Mouse (Mus musculus): ENCODE data around the gene Mlxip. TPM values are rescaled to one million over a fixed set of nuclear protein-coding genes. Genes with fewer than 3 reads are reported as not detected.

The Mlxip gene
- polyA plus RNA-seq, 1 experiment from 2014 or later, result 20.6 TPM

DNA sequence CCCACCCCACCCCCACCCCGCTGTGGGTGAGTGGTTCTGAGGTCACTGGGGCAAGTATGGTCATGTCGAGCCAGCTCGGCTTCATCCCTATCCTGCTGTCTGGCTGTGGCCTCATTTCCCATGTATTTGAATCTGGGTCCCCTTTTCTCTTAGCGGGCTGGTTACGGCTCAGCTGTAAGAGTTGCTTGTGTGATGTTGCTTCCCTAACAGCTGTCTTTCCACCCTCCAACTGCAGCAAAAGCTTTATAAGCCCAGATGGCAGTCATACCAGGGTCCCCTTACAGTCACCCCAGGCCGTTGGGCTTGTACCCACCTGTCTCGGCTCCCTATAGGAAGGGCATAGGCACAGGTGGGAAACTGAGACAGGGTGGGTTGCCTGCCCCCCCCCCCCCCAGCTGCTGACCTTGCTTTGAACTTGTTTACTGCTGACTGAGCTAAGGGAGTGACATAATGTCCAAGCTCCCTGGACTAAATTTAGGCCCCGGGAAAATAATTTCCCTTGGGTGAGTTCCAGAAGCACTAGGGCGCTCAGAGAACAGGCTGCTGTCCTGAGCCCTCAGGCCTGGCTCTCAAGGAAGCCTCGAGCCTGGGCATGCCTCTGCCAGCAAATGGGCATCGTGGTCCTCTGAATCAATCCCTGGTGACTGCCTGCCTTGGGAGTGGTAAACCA lies 30.2 kb upstream of the Mlxip start:
- Histone ChIP-seq H3K9ac (no peak overlapping the region), H3K27me3 (no peaks in the 10 kb centered on the region), H3K4me1 (peaks cover 7% of the 10 kb centered on the region), H3K36me3 (peaks cover 48% of the 10 kb centered on the region), H3K27ac (peak overlapping the region; percentile 41), H3K4me3 (no peak overlapping the region), H3K4me2 (no peak overlapping the region), H3K9me3 (no peaks in the 10 kb centered on the region)
- WGBS, result 65% methylated on average over 11 of the region's 11 CpGs
- ATAC-seq (ENCODE audit: borderline replicate concordance, extremely low read depth, low FRiP score, low TSS enrichment), result peak; percentile 55; the same call in 1 of the 2 replicates

DNA sequence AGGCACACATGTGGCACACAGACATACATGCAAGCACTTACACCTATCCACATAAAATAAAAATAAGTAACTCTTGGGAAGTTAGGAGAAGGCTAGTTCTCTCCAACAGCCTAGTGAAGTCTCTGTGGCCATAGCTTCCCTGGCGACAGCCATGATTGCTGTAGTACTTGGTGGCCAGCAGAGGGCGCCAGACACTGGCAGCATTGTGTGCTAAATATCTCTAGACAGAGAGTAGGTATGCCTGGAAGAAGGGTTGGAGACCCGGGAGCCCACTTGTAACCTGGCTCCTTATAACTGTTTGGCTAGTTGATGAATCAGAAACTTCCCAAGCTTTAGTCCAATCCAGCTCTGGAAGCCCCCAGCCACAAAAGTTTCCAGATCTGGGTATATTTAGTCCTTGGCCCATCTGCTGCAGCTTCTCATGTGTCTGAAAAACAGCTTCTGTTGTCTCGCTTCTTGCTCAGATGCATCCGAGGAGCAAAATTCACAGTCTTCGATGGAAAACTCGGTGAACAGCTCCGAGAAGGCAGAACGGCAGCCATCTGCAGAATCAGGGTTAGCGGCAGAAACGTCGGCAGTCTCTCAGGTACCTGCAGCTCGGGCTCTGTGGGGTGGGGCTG lies 25.6 kb upstream of the Mlxip start:
- no peak for ATAC-seq (ENCODE audit: borderline replicate concordance, extremely low read depth, low FRiP score, low TSS enrichment)
- Histone ChIP-seq H3K4me3 (no peak overlapping the region), H3K27me3 (no peaks in the 10 kb centered on the region), H3K9ac (no peak overlapping the region), H3K27ac (no peak overlapping the region), H3K9me3 (no peaks in the 10 kb centered on the region), H3K4me2 (no peak overlapping the region), H3K36me3 (peaks cover 59% of the 10 kb centered on the region), H3K4me1 (peaks cover 7% of the 10 kb centered on the region)
- WGBS, result 74% methylated on average over 13 of the region's 13 CpGs

DNA sequence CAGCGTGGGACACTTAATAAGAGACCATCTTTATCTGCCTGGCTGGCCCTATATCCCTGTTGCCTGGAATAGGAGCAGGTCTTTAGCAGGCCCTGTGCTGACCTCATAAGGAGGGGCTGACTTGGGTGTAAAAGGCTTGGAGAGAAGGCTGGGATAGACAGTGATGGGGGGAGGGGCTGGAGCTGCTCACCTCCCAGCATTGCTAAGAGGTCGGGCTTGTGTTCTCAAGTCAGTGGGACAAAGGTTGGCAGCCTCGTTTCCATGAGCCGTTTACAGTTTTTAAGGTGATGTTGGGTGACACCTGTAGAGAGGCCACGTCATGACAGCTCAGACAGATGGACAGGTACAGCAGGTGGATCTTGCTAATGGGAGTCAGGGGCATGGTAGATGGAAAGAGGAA lies 24.5 kb upstream of the Mlxip start:
- Histone ChIP-seq H3K9ac (no peak overlapping the region), H3K36me3 (peaks cover 63% of the 10 kb centered on the region), H3K4me3 (no peak overlapping the region), H3K27me3 (no peaks in the 10 kb centered on the region), H3K9me3 (no peaks in the 10 kb centered on the region), H3K27ac (no peak overlapping the region), H3K4me2 (no peak overlapping the region), H3K4me1 (no peaks in the 10 kb centered on the region)
- ATAC-seq (ENCODE audit: borderline replicate concordance, extremely low read depth, low FRiP score, low TSS enrichment), result no peak
- 83% methylated on average over 5 of the region's 5 CpGs for WGBS

DNA sequence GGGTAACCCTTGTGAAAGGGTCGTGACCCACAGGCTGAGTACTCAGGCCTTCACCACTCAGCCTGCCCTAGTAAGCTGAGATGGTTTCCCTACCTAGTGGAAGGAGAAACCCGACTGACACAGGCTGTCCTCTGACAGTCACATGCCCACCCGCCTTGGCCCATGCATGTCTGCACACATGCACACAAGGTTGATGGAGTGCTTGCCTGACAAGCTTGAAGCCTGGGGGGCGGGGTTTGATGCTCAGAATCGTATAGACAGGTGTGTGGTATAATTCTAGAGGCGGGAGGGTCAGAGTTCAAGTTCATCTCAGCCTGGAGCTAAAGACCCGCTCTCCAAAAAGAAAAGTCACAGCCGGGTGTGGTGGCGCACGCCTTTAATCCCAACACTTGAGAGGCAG lies 19.3 kb upstream of the Mlxip start:
- Histone ChIP-seq H3K4me1 (peaks cover 9% of the 10 kb centered on the region), H3K4me2 (no peak overlapping the region), H3K27ac (no peak overlapping the region), H3K4me3 (no peak overlapping the region), H3K36me3 (peaks cover 42% of the 10 kb centered on the region), H3K27me3 (no peaks in the 10 kb centered on the region), H3K9me3 (no peaks in the 10 kb centered on the region), H3K9ac (no peak overlapping the region)
- no peak for ATAC-seq (ENCODE audit: borderline replicate concordance, extremely low read depth, low FRiP score, low TSS enrichment)
- WGBS, result 87% methylated on average over 10 of the region's 10 CpGs

DNA sequence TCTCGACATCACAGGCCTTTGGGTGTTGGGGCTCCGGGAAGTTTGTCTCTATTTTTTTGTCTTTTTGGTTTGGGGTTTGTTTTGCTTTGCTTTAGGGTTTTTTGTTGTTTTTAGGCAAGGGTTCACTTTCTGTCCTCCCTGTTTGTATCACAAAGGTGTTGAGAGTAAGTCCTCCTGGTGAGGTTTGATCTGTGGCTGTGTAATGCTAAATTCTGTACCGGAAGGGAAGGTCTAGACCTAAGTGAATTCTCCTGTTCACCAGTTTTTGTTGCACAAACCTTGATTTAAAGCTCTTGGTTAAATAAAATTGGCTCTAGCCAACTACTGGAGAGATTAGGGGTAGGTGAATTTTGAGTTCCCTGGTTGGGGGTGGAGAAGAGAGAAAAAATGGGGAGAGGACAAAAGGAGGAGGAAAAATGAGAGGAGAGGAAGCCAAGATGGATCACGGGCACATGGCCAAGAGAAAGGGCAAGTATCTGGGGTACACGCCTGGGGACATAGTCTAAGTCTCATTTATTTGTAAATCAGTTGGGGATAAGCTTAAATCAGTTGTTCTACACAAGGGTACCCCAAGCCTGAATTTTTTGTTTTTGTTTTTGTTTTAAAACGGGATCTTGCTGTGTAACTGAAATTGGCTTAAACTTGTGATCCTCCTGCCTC lies 18.7 kb upstream of the Mlxip start:
- no peak for ATAC-seq (ENCODE audit: borderline replicate concordance, extremely low read depth, low FRiP score, low TSS enrichment)
- Histone ChIP-seq H3K4me3 (no peak overlapping the region), H3K9ac (no peak overlapping the region), H3K9me3 (no peaks in the 10 kb centered on the region), H3K4me2 (no peak overlapping the region), H3K36me3 (peaks cover 35% of the 10 kb centered on the region), H3K4me1 (peaks cover 9% of the 10 kb centered on the region), H3K27me3 (no peaks in the 10 kb centered on the region), H3K27ac (peak overlapping the region; percentile 11; the same call in 1 of the 2 replicates)
- 82% methylated on average over 6 of the region's 6 CpGs for WGBS

DNA sequence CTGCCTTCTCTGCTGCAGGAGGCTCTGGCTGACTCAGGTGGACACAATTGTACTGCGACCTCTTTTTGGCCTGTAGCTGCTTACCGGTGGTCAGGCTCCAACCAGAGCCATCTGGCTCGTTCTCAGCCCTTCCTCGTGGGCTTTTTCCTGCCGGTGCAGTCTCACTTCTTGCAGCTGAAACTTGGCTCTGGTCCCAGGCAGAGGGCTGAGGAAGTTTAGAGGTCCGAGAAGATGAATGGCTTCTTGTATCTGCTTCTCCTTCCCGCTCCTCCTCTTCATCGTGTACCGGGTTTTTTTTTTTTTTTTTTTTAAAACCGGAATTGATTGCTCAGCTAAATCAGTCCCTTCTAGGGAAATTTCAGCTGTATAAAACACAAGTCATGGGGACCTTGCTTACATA lies 18.0 kb upstream of the Mlxip start:
- no peak overlapping the region for H3K4me3 ChIP-seq
- 17% methylated on average over 10 of the region's 10 CpGs for WGBS
- H3K36me3 ChIP-seq, result peaks cover 29% of the 10 kb centered on the region
- no peak overlapping the region for H3K9ac ChIP-seq
- ATAC-seq (ENCODE audit: borderline replicate concordance, extremely low read depth, low FRiP score, low TSS enrichment), result peak; percentile 62; the same call in 1 of the 2 replicates
- no peaks in the 10 kb centered on the region for H3K9me3 ChIP-seq
- H3K27me3 ChIP-seq, result 0 out of 2 replicates have a peak, but pooled peaks cover 5% of the 10 kb centered on the region
- peak overlapping the region; percentile 63 for H3K27ac ChIP-seq
- peak overlapping the region; percentile 13; the same call in 1 of the 2 replicates for H3K4me2 ChIP-seq
- H3K4me1 ChIP-seq, result peaks cover 9% of the 10 kb centered on the region

DNA sequence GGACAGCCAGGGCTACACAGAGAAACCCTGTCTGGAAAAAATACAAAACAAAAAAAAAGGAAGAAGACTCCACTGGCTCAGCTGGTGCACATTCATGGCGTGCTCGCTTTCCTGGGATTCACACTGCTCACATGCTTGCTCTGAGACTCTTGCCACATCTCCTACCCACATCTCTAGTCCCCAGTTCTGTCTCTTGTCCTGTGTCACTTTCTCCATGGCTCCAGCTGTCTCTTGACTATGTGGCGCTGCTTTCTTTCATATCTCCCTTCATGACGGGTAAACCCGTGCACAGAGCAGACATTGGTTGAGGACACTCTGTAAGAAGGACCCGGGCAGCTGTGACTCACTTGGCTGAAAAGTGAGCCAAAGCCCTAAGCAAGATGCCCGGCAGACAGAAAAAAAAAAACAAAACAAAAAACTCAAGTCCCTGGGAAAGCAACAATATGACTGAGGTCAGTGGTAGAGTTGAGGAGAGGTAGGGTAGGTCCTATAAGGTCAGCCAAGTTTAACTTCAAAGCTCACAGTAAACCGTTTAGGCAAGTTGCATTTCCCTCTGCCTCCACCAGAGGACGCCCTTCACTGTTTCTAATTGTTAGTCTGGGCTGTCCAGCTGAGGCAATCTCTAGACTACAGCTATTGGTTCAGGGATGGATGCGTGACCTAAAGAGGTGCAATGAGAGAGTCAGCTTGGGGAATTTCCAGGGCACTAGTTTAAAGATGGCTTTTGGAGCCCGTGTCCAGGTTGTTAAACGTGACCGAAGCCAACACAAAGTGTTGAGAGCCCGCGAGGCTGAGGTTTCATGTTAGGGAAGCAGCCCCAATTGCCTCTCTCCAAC lies 17.3 kb upstream of the Mlxip start:
- Histone ChIP-seq H3K9ac (no peak overlapping the region), H3K4me1 (peaks cover 16% of the 10 kb centered on the region), H3K36me3 (peaks cover 21% of the 10 kb centered on the region), H3K27me3 (peaks cover 8% of the 10 kb centered on the region; the same call in 1 of the 2 replicates), H3K9me3 (no peaks in the 10 kb centered on the region), H3K27ac (peak overlapping the region; percentile 63), H3K4me3 (no peak overlapping the region), H3K4me2 (peak overlapping the region; percentile 13; the same call in 1 of the 2 replicates)
- WGBS, result 50% methylated on average over 15 of the region's 15 CpGs
- ATAC-seq (ENCODE audit: borderline replicate concordance, extremely low read depth, low FRiP score, low TSS enrichment), result peak; percentile 67

DNA sequence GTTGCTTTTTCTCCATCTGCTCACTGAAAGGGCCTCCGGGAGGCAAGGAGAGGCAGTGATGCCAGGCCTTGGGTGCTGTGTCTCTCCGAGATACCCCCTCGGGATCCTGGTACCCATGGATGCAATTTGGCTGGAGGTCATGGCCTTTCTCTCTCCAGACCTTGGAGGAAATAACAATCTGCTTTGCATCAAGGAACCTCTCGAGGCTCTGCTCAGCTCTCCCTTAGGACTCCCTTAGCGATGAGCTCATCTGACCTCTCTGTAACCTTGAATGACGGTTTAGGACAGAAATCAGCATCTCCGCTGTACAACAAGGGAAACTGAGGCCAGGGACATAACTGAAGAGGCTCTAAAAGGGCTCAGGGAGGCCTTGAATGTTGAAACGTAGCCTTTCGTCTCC lies 15.9 kb upstream of the Mlxip start:
- no peak for ATAC-seq (ENCODE audit: borderline replicate concordance, extremely low read depth, low FRiP score, low TSS enrichment)
- Histone ChIP-seq H3K9me3 (no peaks in the 10 kb centered on the region), H3K9ac (no peak overlapping the region), H3K4me2 (no peak overlapping the region), H3K4me1 (peaks cover 16% of the 10 kb centered on the region), H3K36me3 (peaks cover 8% of the 10 kb centered on the region), H3K27me3 (peaks cover 13% of the 10 kb centered on the region; the same call in 1 of the 2 replicates), H3K4me3 (no peak overlapping the region), H3K27ac (no peak overlapping the region)
- WGBS, result 73% methylated on average over 9 of the region's 9 CpGs

DNA sequence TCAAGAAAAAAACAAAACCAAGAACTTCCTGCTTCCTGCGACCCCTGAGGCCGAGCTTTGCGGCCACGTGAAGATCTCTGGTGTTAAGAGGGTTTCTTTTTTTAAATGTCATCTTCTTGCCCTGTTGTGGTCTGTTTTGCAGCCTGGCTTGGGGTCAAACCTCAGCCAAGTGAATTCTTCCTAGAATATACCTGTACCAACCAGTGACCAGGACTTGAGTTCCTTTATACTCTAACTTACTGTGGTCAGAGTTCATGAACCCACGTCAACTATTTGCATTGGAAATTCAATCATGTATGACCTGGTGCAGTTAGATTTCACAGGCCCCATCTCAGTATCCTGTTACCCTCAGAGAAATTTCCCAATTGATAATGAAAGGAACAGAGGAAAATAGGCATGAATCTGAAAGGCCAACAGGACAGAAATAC lies 15.1 kb upstream of the Mlxip start:
- Histone ChIP-seq H3K27me3 (peaks cover 13% of the 10 kb centered on the region; the same call in 1 of the 2 replicates), H3K4me2 (no peak overlapping the region)
- 66% methylated on average over 5 of the region's 5 CpGs for WGBS

DNA sequence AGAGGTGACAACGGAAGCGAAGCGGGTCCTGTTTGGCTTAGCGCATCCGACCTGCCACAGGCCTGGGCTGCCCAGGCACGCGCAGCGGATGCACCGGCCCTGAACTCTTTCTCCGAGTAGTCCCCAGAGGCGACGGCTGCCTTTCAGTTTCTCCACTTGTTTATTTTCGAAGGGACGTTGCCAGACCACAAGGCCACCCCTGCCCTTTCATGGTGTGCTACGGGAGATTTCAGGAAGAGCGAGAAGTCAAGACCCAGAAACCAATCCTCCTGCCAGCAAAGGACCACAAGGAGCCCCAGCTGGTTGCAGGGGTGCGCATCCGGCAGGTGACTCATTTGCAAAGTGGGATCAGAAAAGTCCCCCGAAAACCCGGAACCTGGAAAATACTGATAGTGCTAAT lies 12.6 kb upstream of the Mlxip start:
- Histone ChIP-seq H3K27ac (no peak overlapping the region), H3K9me3 (no peaks in the 10 kb centered on the region), H3K4me2 (peak overlapping the region; percentile 28), H3K27me3 (peaks cover 13% of the 10 kb centered on the region; the same call in 1 of the 2 replicates), H3K4me1 (peaks cover 13% of the 10 kb centered on the region), H3K4me3 (no peak overlapping the region), H3K9ac (no peak overlapping the region), H3K36me3 (no peaks in the 10 kb centered on the region)
- no peak for ATAC-seq (ENCODE audit: borderline replicate concordance, extremely low read depth, low FRiP score, low TSS enrichment)
- 10% methylated on average over 20 of the region's 20 CpGs for WGBS

More for the DNA sequence above, 15.1 kb upstream of the Mlxip start:
- Histone ChIP-seq H3K4me1 (peaks cover 16% of the 10 kb centered on the region), H3K4me3 (no peak overlapping the region), H3K27ac (no peak overlapping the region), H3K9me3 (no peaks in the 10 kb centered on the region), H3K9ac (no peak overlapping the region), H3K36me3 (peaks cover 4% of the 10 kb centered on the region; the same call in 1 of the 2 replicates)
- ATAC-seq (ENCODE audit: borderline replicate concordance, extremely low read depth, low FRiP score, low TSS enrichment), result no peak

DNA sequence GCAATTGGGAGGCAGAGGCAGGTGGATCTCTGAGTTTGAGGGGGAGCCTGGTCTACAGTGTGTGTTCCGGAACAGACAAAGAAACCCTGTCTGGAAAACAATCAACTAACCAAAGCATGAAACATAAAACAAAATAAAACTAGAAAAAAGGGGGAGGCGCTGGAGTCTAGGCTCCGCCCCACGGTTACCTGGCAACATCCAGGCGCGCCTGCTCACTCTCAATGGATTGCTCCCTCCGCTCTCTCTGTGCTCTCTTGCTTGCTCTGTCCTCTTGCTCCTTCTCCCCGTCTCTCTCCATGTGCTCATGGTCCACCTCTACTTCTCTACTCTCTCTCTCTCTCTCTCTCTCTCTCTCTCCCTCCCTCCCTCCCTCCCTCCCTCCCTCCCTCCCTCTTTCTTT lies 11.9 kb upstream of the Mlxip start:
- H3K4me1 ChIP-seq, result peaks cover 7% of the 10 kb centered on the region
- H3K9ac ChIP-seq, result no peak overlapping the region
- 78% methylated on average over 8 of the region's 8 CpGs for WGBS
- no peak overlapping the region for H3K27ac ChIP-seq
- no peak overlapping the region for H3K4me2 ChIP-seq
- no peak overlapping the region for H3K4me3 ChIP-seq
- no peak for ATAC-seq (ENCODE audit: borderline replicate concordance, extremely low read depth, low FRiP score, low TSS enrichment)
- peaks cover 13% of the 10 kb centered on the region; the same call in 1 of the 2 replicates for H3K27me3 ChIP-seq
- H3K9me3 ChIP-seq, result no peaks in the 10 kb centered on the region
- H3K36me3 ChIP-seq, result no peaks in the 10 kb centered on the region
